In the genomic region with DNA sequence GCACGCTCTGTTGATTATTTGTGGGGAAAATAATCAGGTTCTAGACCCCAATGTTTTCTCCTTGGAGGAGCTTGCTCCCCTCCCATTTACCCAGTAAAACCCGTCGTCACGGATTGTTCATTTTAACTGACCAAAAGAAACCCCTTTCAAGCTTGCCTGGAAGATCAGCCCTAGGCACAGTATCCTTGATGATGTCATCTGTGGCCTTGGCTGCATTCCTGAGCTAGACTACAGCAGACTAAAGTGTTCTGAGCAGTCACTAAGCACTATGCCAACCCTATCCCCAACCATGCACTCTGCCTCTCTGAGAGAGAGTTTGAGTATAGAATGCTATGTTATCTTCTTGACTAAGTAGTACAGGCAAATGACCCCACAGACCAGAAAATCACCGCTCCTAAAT, we compare ENCODE assay signal across 39 mouse cellular contexts. TPM values are rescaled to one million over a fixed set of nuclear protein-coding genes. Genes with fewer than 3 reads are reported as not detected.
DNase-seq lines count a peak whose midpoint lies in the region; ATAC-seq and TF ChIP-seq lines count a peak whose summit lies in the region.
"Had no signal": no experiment of that assay in that cellular context is flagged by ENCODE, and none has a peak within 500 bp of the region (broad histone marks: within the 10 kb centered on the region; RNA-seq: fewer than 3 reads in every experiment).

No protein-coding gene starts in this region.

- H3K27me3 ChIP-seq in forebrain, embryonic 14.5 days (replicated peaks; ENCODE audit: control insufficient read depth, insufficient read depth, low read length): 0 out of 2 replicates have a peak, but pooled peaks cover 2% of the 10 kb centered on the region
- H3K27me3 ChIP-seq in forebrain, postnatal 0 days (ENCODE audit: insufficient read depth, low read length): no peaks in the 10 kb centered on the region
- H3K27me3 ChIP-seq: heart, embryonic 12.5 days; kidney, embryonic 15.5 days; megakaryocyte, embryonic 14.5 days; midbrain, embryonic 15.5 days had no signal

- no peak overlapping the region for H3K27ac ChIP-seq in forebrain, embryonic 14.5 days (ENCODE audit: low read depth, low read length)
- H3K27ac ChIP-seq in forebrain, postnatal 0 days (ENCODE audit: low read depth, low read length): no peak overlapping the region
- H3K27ac ChIP-seq: embryonic facial prominence, embryonic 13.5 days; forebrain, embryonic 10.5 days; heart, adult 2 months; hindbrain, embryonic 14.5 days; kidney, embryonic 15.5 days; liver, embryonic 12.5 days; midbrain, embryonic 15.5 days had no signal

- no peak overlapping the region for H3K9ac ChIP-seq in forebrain, embryonic 14.5 days (ENCODE audit: low read length)
- H3K9ac ChIP-seq in forebrain, postnatal 0 days: no peak overlapping the region
- H3K9ac ChIP-seq: embryonic facial prominence, embryonic 13.5 days; heart, embryonic 12.5 days; hindbrain, embryonic 14.5 days; kidney, embryonic 15.5 days; liver, embryonic 12.5 days; liver, postnatal 0 days; midbrain, embryonic 15.5 days had no signal

- H3K9me3 ChIP-seq in forebrain, embryonic 14.5 days (replicated peaks; ENCODE audit: control insufficient read depth, low read length): no peaks in the 10 kb centered on the region
- no peaks in the 10 kb centered on the region for H3K9me3 ChIP-seq in forebrain, postnatal 0 days (ENCODE audit: low read length)
- H3K9me3 ChIP-seq: embryonic facial prominence, embryonic 13.5 days; forebrain, embryonic 10.5 days; heart, embryonic 12.5 days; kidney, embryonic 15.5 days; liver, embryonic 12.5 days; megakaryocyte, embryonic 14.5 days; midbrain, embryonic 15.5 days had no signal

- intact Hi-C loops in left cerebral cortex, postnatal 14 days (cut with DNase I): no loop called here

- 0 out of 2 replicates have a peak, but pooled peaks cover 2% of the 10 kb centered on the region for H3K4me1 ChIP-seq in forebrain, embryonic 14.5 days (ENCODE audit: control insufficient read depth, insufficient read depth, low read length)
- no peaks in the 10 kb centered on the region for H3K4me1 ChIP-seq in forebrain, postnatal 0 days (ENCODE audit: insufficient read depth)

- H3K4me2 ChIP-seq in forebrain, embryonic 14.5 days (ENCODE audit: low read length): no peak overlapping the region
- no peak overlapping the region for H3K4me2 ChIP-seq in forebrain, postnatal 0 days (ENCODE audit: low read depth)
- H3K4me2 ChIP-seq: embryonic facial prominence, embryonic 13.5 days; heart, embryonic 12.5 days; hindbrain, embryonic 14.5 days; kidney, embryonic 15.5 days; liver, embryonic 12.5 days; midbrain, embryonic 15.5 days had no signal

- WGBS in forebrain, embryonic 14.5 days: 65% methylated on average over 5 of the region's 5 CpGs
- 55% methylated on average over 5 of the region's 5 CpGs for WGBS in forebrain, postnatal 0 days

- H3K4me3 ChIP-seq in forebrain, embryonic 14.5 days (ENCODE audit: low read depth, low read length): no peak overlapping the region
- H3K4me3 ChIP-seq in forebrain, postnatal 0 days (ENCODE audit: low read depth, low read length): no peak overlapping the region
- H3K4me3 ChIP-seq: embryonic facial prominence, embryonic 13.5 days; forebrain, embryonic 10.5 days; heart, adult 2 months; heart, embryonic 12.5 days; kidney, embryonic 15.5 days; liver, embryonic 12.5 days; megakaryocyte, embryonic 14.5 days; midbrain, embryonic 15.5 days had no signal

- TF ChIP-seq CTCF in forebrain, postnatal 0 days (IDR thresholded peaks at IDR 0.05; ENCODE audit: low read depth): no peak

- peak; percentile 23 for DNase-seq in forebrain, embryonic 14.5 days (ENCODE audit: low spot score)
- DNase-seq in forebrain, postnatal 0 days: no peak
- peak; percentile 30 for DNase-seq in Muller cell, postnatal 12 days (ENCODE audit: inconsistent ontology term)
- peak; percentile 76 for DNase-seq in adrenal gland, adult 8-10 months
- DNase-seq in brain, adult 2 months (ENCODE audit: low read depth, low spot score): peak; percentile 17
- no peak for DNase-seq in kidney, adult 11 months
- no peak for DNase-seq in left cerebral cortex, postnatal 14 days (ENCODE audit: low spot score in 2 of 2)
- no peak for DNase-seq in lung, adult 18-20 months
- DNase-seq: cerebellum, adult 11 months; cerebellum, adult 9-11 months; heart, adult 2 months; heart, postnatal 4 days; kidney, postnatal 36 days; left cerebral cortex, postnatal 4 days; liver, postnatal 0 days; lung, postnatal 4 days; thymus, postnatal 14 days had no signal

- H3K36me3 ChIP-seq in forebrain, embryonic 14.5 days (ENCODE audit: control insufficient read depth, insufficient read depth, low read length): 0 out of 2 replicates have a peak, but pooled peaks cover 3% of the 10 kb centered on the region
- no peaks in the 10 kb centered on the region for H3K36me3 ChIP-seq in forebrain, postnatal 0 days (ENCODE audit: insufficient read depth)
- H3K36me3 ChIP-seq: embryonic facial prominence, embryonic 13.5 days; forebrain, embryonic 10.5 days; heart, embryonic 12.5 days; kidney, embryonic 15.5 days; midbrain, embryonic 15.5 days had no signal

- no peak for ATAC-seq in forebrain, embryonic 14.5 days
- ATAC-seq in forebrain, postnatal 0 days: no peak
- ATAC-seq: CD4-positive, CD25-positive, alpha-beta regulatory T cell, adult 4 months; forebrain, embryonic 16.5 days; intestine, postnatal 0 days; liver, embryonic 12.5 days; liver, postnatal 0 days; lung, postnatal 0 days; midbrain, embryonic 15.5 days had no signal

RNA-seq across cellular contexts. Expression of gene Tomm20l, which starts 5.2 kb away (rescaled TPM):
- 0.41 TPM in 1 of 2 replicates, not detected in the other for polyA plus RNA-seq in forebrain, embryonic 14.5 days (2014; fragmentation: Nextera tagmentation; extraction: Ambion mirVana)
- total RNA-seq in forebrain, postnatal 0 days (2014; rRNA removed): not detected in 2 replicates
- not detected in 2 replicates for polyA plus RNA-seq in forebrain, postnatal 0 days (2015; fragmentation: Nextera tagmentation; extraction: Ambion mirVana)
- 10 to 100 TPM in 2 of 4 experiments, 1 to 10 TPM in 2; 9.0 to 14.9 (median 11.7) TPM for total RNA-seq in adrenal gland, adult 8-10 months (2022)
- total RNA-seq in left cerebral cortex, postnatal 14 days (2021): not detected
- total RNA-seq: common myeloid progenitor, adult 5-6 weeks; gastrocnemius, adult 8-10 months; gastrocnemius, postnatal 4 days; layer of hippocampus, adult 8-10 months; layer of hippocampus, postnatal 25 days; left cerebral cortex, adult 8-10 months; left cerebral cortex, postnatal 4 days; neutrophil, adult 5-6 weeks had no signal
- polyA plus RNA-seq: CD4-positive, CD25-positive, alpha-beta regulatory T cell, adult 4 months; embryonic facial prominence, embryonic 13.5 days; forebrain, embryonic 10.5 days; forebrain, embryonic 16.5 days; heart, adult 2 months; heart, embryonic 12.5 days; heart, postnatal 0 days; hindbrain, embryonic 14.5 days; intestine, postnatal 0 days; kidney, embryonic 15.5 days; limb, embryonic 14.5 days; liver, embryonic 12.5 days; liver, postnatal 0 days; midbrain, embryonic 15.5 days; urinary bladder, adult 2 months had no signal

RNA-seq across cellular contexts. Expression of gene Timm9, which starts 20.1 kb away (rescaled TPM):
- 85.7 and 94.9 TPM in 2 replicates for polyA plus RNA-seq in forebrain, embryonic 14.5 days (2014; fragmentation: Nextera tagmentation; extraction: Ambion mirVana)
- 79.8 and 93.2 TPM in 2 replicates for total RNA-seq in forebrain, postnatal 0 days (2014; rRNA removed)
- 123 and 128 TPM in 2 replicates for polyA plus RNA-seq in forebrain, postnatal 0 days (2015; fragmentation: Nextera tagmentation; extraction: Ambion mirVana)
- total RNA-seq in adrenal gland, adult 8-10 months (2022): 10 to 100 TPM; 49.0 to 68.2 (median 57.4) TPM
- 10 to 100 TPM; 65.4 to 68.9 TPM for total RNA-seq in left cerebral cortex, postnatal 14 days (2021)

RNA-seq across cellular contexts. Expression of gene 2700049A03Rik, which starts 20.2 kb away (rescaled TPM):
- 19.2 and 19.9 TPM in 2 replicates for polyA plus RNA-seq in forebrain, embryonic 14.5 days (2014; fragmentation: Nextera tagmentation; extraction: Ambion mirVana)
- 9.6 and 9.8 TPM in 2 replicates for total RNA-seq in forebrain, postnatal 0 days (2014; rRNA removed)
- polyA plus RNA-seq in forebrain, postnatal 0 days (2015; fragmentation: Nextera tagmentation; extraction: Ambion mirVana): 5.0 and 6.4 TPM in 2 replicates
- total RNA-seq in adrenal gland, adult 8-10 months (2022): 10 to 100 TPM; 11.9 to 18.6 (median 13.6) TPM
- total RNA-seq in left cerebral cortex, postnatal 14 days (2021): 1 to 10 TPM; 5.0 to 5.6 TPM

Comparison
In these comparisons a context has a peak if more than half of its experiments do, and no peak if none do; other contexts are left out.
1. DNase-seq: peak in forebrain, embryonic 14.5 days (single experiment), Muller cell, postnatal 12 days (single experiment), adrenal gland, adult 8-10 months (single experiment) and brain, adult 2 months (single experiment); none in forebrain, postnatal 0 days (single experiment), kidney, adult 11 months (single experiment), left cerebral cortex, postnatal 14 days (0 of 2) and lung, adult 18-20 months (0 of 2).